Mouse (Mus musculus) thymus, postnatal 4 days (tissue): ENCODE data around the gene Ess2.

Experiments
- DNase-seq: peaks from one replicate; pipeline ENCODE4 v3.0.0; 2021

The Ess2 gene

DNA sequence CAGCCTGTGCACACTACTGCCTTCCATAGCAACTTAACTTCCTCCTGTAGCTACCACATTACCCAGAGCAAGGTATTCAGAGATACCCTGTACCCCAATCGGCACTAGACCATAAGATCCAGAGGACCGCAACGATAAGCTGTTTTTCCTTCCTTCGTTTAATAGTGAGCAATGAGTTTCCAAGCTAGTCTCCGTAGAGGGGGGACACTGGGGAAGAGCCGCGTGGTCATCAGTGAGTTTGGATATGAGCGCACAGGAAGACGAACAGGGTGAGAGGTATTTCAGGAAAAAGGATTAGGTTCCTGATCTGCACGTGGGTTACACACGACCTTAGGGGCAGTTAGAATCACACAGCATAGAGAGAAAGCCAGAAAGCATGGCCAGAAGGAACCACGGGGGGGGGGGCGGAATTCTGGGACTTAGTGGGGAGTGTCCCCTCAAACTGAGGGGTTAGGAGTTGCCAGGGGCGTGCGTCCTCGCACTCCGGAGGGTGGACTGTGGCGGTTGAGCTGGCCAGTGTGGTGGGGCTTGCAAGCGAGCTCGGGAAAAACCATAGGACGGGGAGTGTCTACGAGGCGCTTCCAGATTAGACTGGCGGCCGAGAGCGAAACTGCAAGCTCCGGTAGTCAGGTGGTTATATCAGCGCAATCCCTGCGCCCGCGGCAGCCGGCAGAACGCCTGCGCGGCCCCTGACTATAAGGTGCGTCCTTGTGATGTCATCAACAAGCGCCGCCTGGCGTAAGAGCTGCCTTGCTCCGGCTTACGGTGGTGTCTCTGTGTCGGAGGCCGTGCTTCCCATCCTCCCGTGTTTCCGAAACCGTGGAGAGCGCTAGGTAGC lies 10.4 kb upstream of the Ess2 start:
- DNase-seq, result peak; percentile 97

DNA sequence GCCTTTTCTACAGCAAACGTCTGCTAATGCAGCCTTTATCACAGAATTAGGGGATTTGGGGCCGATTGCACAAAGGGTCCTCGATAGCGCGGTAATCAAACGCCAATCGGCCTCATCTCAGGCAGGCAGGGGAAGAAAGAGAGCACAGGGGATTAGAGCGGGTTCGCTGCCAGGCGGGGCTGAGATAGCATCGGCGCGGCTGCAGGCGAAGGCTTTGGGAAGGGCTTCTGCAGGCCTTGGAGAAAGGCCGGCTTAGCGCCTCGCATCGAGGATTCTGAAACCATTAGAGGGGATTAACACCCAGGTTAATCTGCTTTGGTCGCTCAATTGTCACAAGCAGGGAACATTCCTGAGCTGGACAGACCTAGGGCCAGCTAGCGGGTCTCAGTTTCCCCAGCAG lies 9.4 kb upstream of the Ess2 start:
- DNase-seq, result peak; percentile 16

DNA sequence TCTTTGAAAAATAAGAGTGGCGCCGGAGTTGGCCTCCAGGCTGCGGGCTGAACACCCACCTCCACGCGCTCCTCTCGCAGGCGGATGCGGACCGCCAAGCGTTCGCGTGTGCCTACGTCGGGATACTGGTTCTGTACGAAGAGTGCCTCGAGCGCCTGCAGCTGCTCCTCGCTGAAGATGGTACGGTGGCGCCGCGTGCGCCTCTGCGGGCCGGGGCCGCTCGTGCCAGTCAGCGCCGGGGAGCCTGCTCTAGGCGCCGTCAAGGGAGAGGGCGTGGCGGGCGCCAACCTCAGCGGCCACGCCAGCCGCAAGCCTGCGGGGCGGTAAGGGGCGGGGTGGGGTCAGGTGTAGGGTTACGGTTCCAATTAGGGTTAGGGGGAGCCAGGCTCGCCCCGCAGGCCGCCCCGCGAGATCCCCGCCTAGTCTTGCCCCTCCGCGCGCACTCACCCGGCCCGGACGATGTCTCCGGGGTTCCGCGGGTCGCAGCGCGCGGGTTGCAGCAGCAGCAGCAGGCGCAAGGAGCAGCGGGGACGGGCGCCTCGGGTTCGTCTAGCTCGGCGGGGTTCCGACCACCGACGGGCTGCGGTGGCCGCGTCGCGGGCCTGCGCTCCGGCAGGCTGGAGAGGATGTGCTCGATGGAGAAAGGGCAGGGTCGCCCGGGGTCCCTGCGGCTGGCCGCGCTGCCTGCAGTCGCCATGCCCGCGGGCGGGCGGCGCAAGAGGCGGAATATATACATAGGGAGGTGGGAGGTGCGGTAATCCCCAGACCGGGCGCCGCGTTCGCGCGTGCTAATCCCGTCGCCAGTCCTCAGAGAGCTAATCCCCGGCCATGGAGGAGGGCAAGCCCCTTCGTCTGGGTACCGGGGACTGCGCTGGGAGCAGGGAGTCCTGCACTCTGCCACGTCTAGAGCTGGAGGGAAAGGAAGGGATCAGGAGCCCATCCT lies 3.4 kb upstream of the Ess2 start, which contains the start of gene Gsc2:
Gsc2 (minus strand) TSS at position 753 of the 943 bp plus-strand sequence.
- peak; percentile 65 for DNase-seq

DNA sequence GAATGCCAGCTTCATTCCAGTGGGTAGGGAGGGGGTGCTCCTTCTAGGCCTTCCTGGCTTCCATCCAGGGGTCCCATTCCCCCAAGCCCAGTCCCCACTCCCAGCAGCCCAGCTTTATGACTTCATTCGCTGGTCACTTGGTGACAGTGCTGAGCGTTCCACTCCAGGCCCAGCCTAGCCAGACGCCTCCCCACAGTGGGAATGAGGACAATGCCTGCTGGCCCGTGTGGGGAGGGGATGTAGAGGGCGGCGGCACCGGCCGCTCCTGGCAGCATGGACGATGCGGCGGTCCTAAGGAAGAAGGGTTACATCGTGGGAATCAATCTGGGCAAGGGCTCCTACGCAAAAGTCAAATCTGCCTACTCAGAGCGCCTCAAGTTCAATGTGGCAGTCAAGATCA lies 12.7 kb downstream of the Ess2 start, which contains the start of the genes Dgcr2 and Tssk2:
Dgcr2 (minus strand) TSS at position 101 of the 400 bp plus-strand sequence.
Tssk2 (plus strand) TSS at position 176 of the 400 bp plus-strand sequence.
- DNase-seq, result no peak

GRCm38 (mm10) chr16:17896091-17896490 lies 15.1 kb downstream of the Ess2 start:
- DNase-seq, result no peak

DNA sequence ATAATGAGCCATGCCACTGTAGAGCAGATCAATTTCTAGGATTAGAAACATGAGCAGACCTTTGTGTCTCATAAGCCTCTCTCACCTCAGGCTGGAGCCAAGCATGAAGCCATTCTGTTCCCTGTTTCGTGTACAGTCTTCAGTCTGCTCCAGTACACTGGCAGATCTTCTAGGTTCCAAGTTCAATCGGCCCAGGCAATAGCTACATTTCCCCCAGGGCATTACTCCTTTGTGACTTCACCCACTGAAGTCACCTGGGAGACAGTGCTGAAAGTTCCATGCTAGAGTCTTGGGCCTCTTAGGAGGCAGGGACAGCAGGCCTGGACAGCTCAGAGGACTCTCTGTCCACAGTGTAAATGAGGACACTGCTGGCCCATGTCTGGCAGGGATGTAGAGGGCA lies 17.2 kb downstream of the Ess2 start, which contains the start of gene Tssk1:
Tssk1 (plus strand) TSS at position 301 of the 400 bp plus-strand sequence.
- no peak for DNase-seq

DNA sequence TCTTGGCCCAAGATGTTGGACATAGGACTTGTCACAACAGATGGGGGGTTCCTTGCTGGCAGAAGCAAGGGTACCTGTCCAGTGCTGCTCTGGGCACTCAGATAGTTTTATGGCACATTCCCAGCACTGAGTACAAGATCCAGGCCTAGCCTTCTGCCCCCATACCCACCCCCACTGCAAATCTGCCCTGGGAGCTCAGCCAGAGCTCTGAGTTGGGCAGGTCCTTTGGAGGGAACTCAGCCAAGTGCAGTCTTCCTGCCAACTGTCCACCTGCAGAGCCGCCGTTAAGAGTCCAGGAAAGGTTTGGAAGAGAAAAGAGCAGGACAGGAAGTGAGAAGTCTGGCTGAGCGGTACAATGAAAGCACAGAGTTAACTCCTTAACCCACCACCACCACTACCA lies 18.5 kb downstream of the Ess2 start:
- no peak for DNase-seq

DNA sequence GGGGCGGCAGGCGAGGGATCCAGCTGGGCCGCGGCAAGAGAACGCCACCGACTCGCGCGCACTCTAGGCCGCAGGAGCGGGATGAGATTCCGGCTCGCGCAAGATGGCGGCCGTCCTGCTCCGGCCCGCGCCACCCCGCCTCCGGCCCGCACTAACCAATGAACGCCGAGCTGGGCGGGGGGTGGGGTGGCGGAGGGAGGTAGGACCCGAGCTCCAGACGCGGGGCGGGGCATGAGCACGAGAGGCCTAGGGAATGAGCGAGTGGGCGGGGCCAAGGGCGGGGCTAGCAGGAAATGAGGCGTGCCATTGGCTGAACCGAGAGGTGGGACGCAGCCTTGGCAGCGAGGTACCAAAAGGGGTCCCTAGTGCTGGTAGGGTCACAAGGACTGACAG lies 19.6 kb downstream of the Ess2 start, which contains the start of gene Gm20518:
Gm20518 (minus strand) TSS at position 105 of the 393 bp plus-strand sequence.
- peak; percentile 100 for DNase-seq

- DNase-seq, result no peak
These were observed 20.1 kb downstream of the Ess2 start for GRCm38 (mm10) chr16:17890917-17891566.

- no peak for DNase-seq
These were observed 20.8 kb downstream of the Ess2 start for GRCm38 (mm10) chr16:17890342-17890727.

DNA sequence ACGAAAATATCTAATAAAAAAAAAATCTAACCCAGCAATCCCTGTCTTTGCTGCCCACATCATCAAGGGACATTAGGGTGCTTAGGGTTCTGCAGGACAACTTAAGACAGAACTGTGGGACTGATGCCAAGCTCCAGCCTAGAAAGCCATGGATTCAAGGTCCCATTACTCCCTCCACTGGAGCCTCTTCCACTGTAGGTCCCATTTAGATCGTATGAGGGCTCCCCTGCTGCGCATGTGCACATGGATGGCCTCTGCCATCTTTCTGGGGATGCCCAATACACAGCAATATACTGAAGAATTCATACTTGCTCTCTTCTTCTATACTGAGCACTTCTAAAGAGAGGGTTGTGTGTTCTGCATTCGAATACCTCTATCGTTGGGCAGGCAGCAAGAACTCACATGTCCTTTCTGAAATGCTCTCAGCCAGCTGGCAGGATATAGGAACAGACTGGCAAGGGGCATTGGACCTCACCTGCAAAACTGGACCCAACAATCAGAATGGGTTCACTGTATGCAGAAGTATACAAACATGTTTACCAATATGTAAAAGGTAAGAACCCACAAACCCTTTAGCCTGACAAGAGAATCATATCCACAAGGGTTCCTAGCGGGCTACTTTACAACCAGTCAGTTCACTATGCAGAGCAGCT lies 21.3 kb downstream of the Ess2 start:
- DNase-seq, result no peak

- no peak for DNase-seq
These were observed 27.0 kb downstream of the Ess2 start for GRCm38 (mm10) chr16:17884116-17884515.

- DNase-seq, result no peak
These were observed 29.0 kb downstream of the Ess2 start for GRCm38 (mm10) chr16:17882196-17882595.

DNA sequence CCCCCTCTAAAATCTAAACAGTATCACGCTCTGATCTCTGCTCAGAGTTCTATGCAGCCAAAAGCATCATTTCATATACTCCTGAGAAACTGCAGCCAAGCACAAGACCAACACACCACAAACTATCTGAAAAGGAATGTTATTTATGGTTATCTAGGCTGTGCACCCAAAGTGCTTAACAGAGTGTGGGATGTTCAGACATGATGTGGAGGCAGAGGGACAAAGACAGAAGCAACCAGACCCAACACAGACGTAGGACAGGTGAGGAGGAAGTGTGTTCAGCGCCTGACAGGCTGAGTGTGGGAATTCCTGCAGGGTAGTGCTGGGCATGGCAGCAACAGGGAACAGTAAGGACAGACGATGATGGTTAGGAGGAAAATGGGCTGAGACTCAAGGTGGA lies 31.6 kb downstream of the Ess2 start:
- DNase-seq, result no peak

- DNase-seq, result no peak
These were observed 35.1 kb downstream of the Ess2 start for GRCm38 (mm10) chr16:17876096-17876495.

- DNase-seq, result no peak
These were observed 36.0 kb downstream of the Ess2 start for GRCm38 (mm10) chr16:17875174-17875573.

- no peak for DNase-seq
These were observed 38.2 kb downstream of the Ess2 start for GRCm38 (mm10) chr16:17872995-17873394.

DNA sequence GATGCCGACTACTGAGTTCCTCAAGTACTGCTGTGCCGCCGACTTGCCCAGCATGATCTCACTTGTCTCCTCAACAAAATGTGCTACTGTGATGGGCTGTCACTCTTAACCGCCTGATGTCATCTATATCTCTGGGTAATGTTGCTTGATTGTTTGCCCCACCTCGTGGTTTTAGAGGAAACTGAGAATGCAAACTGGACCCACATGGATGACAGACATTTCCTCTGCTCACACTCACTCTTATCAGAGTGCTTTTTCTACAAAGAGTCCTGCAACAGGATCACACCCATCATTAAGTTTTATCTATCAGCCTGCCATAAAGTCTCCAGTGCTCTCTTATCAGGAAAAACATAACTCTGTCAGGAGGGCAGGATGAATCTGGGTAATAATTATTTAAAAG lies 39.9 kb downstream of the Ess2 start:
- no peak for DNase-seq

GRCm38 (mm10) chr16:17865770-17866169 lies 45.4 kb downstream of the Ess2 start:
- no peak for DNase-seq

- no peak for DNase-seq
These were observed 45.9 kb downstream of the Ess2 start for GRCm38 (mm10) chr16:17865293-17865692.

DNA sequence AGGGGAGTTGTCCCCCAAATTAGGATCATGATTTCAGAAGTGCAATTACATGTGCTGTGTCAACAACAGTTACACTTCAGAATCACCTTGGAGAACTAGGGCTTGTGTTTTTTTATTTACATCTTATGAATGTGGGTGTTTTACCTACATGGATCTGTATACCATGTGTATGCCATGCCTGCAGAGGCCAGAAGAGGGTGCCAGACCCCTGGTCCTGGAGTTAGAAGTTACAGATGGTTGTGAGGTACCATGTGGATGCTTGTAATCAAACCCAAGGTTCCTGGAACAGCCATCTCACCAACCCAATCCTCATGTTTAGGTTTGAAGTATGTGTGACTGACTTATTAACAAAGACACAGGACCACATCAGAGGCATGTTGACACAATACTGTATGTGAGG lies 52.6 kb downstream of the Ess2 start:
- peak; percentile 57 for DNase-seq

GRCm38 (mm10) chr16:17857157-17857556 lies 54.0 kb downstream of the Ess2 start:
- DNase-seq, result no peak
